10 mouse cellular contexts compared by ENCODE assay signal in the genomic region with DNA sequence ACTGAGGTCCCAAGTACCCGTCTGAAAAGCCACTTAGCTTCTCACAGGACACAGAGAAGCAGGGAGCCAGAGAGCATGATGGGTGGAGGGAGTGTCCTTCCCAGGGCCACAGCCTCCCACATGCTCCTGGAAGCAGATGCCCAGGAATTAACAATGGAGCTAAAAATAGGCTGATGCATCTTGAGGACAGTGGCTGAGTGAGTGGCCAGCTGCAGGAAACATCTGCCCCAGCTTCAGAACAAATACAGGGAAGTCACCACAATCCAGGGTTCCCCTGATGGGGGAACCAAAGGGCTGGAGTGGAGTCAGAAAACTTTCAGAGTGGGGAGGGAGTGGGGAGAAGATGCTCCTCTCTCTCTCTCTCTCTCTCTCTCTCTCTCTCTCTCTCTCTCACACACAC. TPM values are rescaled to one million over a fixed set of nuclear protein-coding genes. Genes with fewer than 3 reads are reported as not detected.
DNase-seq lines count a peak whose midpoint lies in the region; ATAC-seq and TF ChIP-seq lines count a peak whose summit lies in the region.
"Had no signal": no experiment of that assay in that cellular context is flagged by ENCODE, and none has a peak within 500 bp of the region (broad histone marks: within the 10 kb centered on the region; RNA-seq: fewer than 3 reads in every experiment).

No protein-coding gene starts in this region.

- H3K27me3 ChIP-seq in hindbrain, postnatal 0 days (ENCODE audit: insufficient read depth, low read length): no peaks in the 10 kb centered on the region
- H3K27me3 ChIP-seq in hindbrain, embryonic 12.5 days: no peaks in the 10 kb centered on the region
- H3K27me3 ChIP-seq in lung, embryonic 15.5 days: no peaks in the 10 kb centered on the region
- H3K27me3 ChIP-seq in midbrain, embryonic 14.5 days (ENCODE audit: control insufficient read depth, insufficient read depth, low read length): no peaks in the 10 kb centered on the region
- H3K27me3 ChIP-seq: midbrain, embryonic 12.5 days had no signal

- H3K36me3 ChIP-seq in hindbrain, postnatal 0 days (ENCODE audit: insufficient read depth, low read length): no peaks in the 10 kb centered on the region
- peaks cover 6% of the 10 kb centered on the region; the same call in 1 of the 2 replicates for H3K36me3 ChIP-seq in hindbrain, embryonic 12.5 days
- peaks cover 5% of the 10 kb centered on the region; the same call in 1 of the 2 replicates for H3K36me3 ChIP-seq in lung, embryonic 15.5 days
- H3K36me3 ChIP-seq in midbrain, embryonic 14.5 days (ENCODE audit: control insufficient read depth, insufficient read depth, low read length): no peaks in the 10 kb centered on the region
- H3K36me3 ChIP-seq: midbrain, embryonic 12.5 days had no signal

- DNase-seq in hindbrain, postnatal 0 days (ENCODE audit: low spot score): peak; percentile 6
- peak; percentile 10 for DNase-seq in NIH3T3 (ENCODE audit: low read depth)
- peak; percentile 84 for DNase-seq in heart, adult 8-10 months (ENCODE audit: low spot score)
- DNase-seq in cerebellum, postnatal 4 days (ENCODE audit: low spot score in 2 of 2): no peak
- DNase-seq in midbrain, embryonic 14.5 days: no peak
- DNase-seq: cerebellum, adult 11-12 months had no signal

- no peak for ATAC-seq in hindbrain, postnatal 0 days
- no peak for ATAC-seq in hindbrain, embryonic 12.5 days (ENCODE audit: low FRiP score)
- peak; percentile 62; the same call in 1 of the 2 replicates for ATAC-seq in lung, embryonic 15.5 days (ENCODE audit: borderline replicate concordance, extremely low read depth, low FRiP score, low TSS enrichment)
- no peak for ATAC-seq in frontal cortex, adult (ENCODE audit: low TSS enrichment)
- ATAC-seq in midbrain, embryonic 14.5 days (ENCODE audit: low FRiP score, low TSS enrichment): no peak

- H3K4me3 ChIP-seq in hindbrain, postnatal 0 days (ENCODE audit: low read length): no peak overlapping the region
- no peak overlapping the region for H3K4me3 ChIP-seq in hindbrain, embryonic 12.5 days
- H3K4me3 ChIP-seq in lung, embryonic 15.5 days: no peak overlapping the region
- H3K4me3 ChIP-seq in midbrain, embryonic 14.5 days (replicated peaks; ENCODE audit: low read depth, low read length): no peak overlapping the region
- H3K4me3 ChIP-seq: midbrain, embryonic 12.5 days had no signal

- H3K27ac ChIP-seq in hindbrain, postnatal 0 days: no peak overlapping the region
- H3K27ac ChIP-seq in hindbrain, embryonic 12.5 days: no peak overlapping the region
- H3K27ac ChIP-seq in lung, embryonic 15.5 days: peak overlapping the region; percentile 53; the same call in 1 of the 2 replicates
- H3K27ac ChIP-seq in midbrain, embryonic 14.5 days (replicated peaks; ENCODE audit: low read depth, low read length): no peak overlapping the region
- H3K27ac ChIP-seq: midbrain, embryonic 12.5 days had no signal

- TF ChIP-seq CTCF in hindbrain, postnatal 0 days (IDR thresholded peaks at IDR 0.05; ENCODE audit: low read depth): no peak

- H3K4me1 ChIP-seq in hindbrain, postnatal 0 days (ENCODE audit: insufficient read depth, low read length): peaks cover 3% of the 10 kb centered on the region; the same call in 1 of the 2 replicates
- peaks cover 18% of the 10 kb centered on the region for H3K4me1 ChIP-seq in hindbrain, embryonic 12.5 days
- H3K4me1 ChIP-seq in lung, embryonic 15.5 days: peaks cover 46% of the 10 kb centered on the region
- H3K4me1 ChIP-seq in midbrain, embryonic 14.5 days (ENCODE audit: control insufficient read depth, insufficient read depth, low read length): no peaks in the 10 kb centered on the region
- H3K4me1 ChIP-seq: midbrain, embryonic 12.5 days had no signal

- WGBS in hindbrain, postnatal 0 days: 53% methylated on average over 1 of the region's 1 CpGs
- WGBS in hindbrain, embryonic 12.5 days: 76% methylated on average over 1 of the region's 1 CpGs
- 36% methylated on average over 1 of the region's 1 CpGs for WGBS in lung, embryonic 15.5 days
- 62% methylated on average over 1 of the region's 1 CpGs for WGBS in midbrain, embryonic 14.5 days

- H3K4me2 ChIP-seq in hindbrain, postnatal 0 days (ENCODE audit: low read depth, low read length): no peak overlapping the region
- H3K4me2 ChIP-seq in hindbrain, embryonic 12.5 days (replicated peaks): no peak overlapping the region
- no peak overlapping the region for H3K4me2 ChIP-seq in lung, embryonic 15.5 days
- H3K4me2 ChIP-seq in midbrain, embryonic 14.5 days (ENCODE audit: low read length): no peak overlapping the region
- H3K4me2 ChIP-seq: midbrain, embryonic 12.5 days had no signal

- no peak overlapping the region for H3K9ac ChIP-seq in hindbrain, postnatal 0 days (replicated peaks; ENCODE audit: low read length)
- H3K9ac ChIP-seq in hindbrain, embryonic 12.5 days: no peak overlapping the region
- H3K9ac ChIP-seq in lung, embryonic 15.5 days: no peak overlapping the region
- no peak overlapping the region for H3K9ac ChIP-seq in midbrain, embryonic 14.5 days (replicated peaks; ENCODE audit: low read length)
- H3K9ac ChIP-seq: midbrain, embryonic 12.5 days had no signal

- H3K9me3 ChIP-seq in hindbrain, postnatal 0 days (ENCODE audit: low read length): no peaks in the 10 kb centered on the region
- H3K9me3 ChIP-seq in hindbrain, embryonic 12.5 days (replicated peaks): no peaks in the 10 kb centered on the region
- H3K9me3 ChIP-seq in lung, embryonic 15.5 days: no peaks in the 10 kb centered on the region
- H3K9me3 ChIP-seq in midbrain, embryonic 14.5 days (ENCODE audit: control insufficient read depth, low read length): no peaks in the 10 kb centered on the region
- H3K9me3 ChIP-seq: midbrain, embryonic 12.5 days had no signal

RNA-seq across cellular contexts. Expression of a gene that starts 17.4 kb away (rescaled TPM):
- total RNA-seq in hindbrain, postnatal 0 days (2014; rRNA removed): 34.3 and 36.0 TPM in 2 replicates
- polyA plus RNA-seq in hindbrain, postnatal 0 days (2015; fragmentation: Nextera tagmentation; extraction: Ambion mirVana): 21.7 TPM in 2 replicates
- polyA plus RNA-seq in hindbrain, embryonic 12.5 days (2016; fragmentation: Nextera tagmentation; extraction: Ambion mirVana): 34.5 and 39.3 TPM in 2 replicates
- 10 to 100 TPM; 11.3 to 21.8 (median 12.9) TPM for total RNA-seq in heart, adult 8-10 months (2022)
- 47.5 and 48.1 TPM in 2 replicates for polyA plus RNA-seq in lung, embryonic 15.5 days (2015; fragmentation: Nextera tagmentation; extraction: Ambion mirVana)
- polyA plus RNA-seq in midbrain, embryonic 14.5 days (2014; fragmentation: Nextera tagmentation; extraction: Ambion mirVana): 16.5 and 18.7 TPM in 2 replicates

RNA-seq across cellular contexts. Expression of a gene that starts 51.9 kb away (rescaled TPM):
- 0.58 and 1.1 TPM in 2 replicates for total RNA-seq in hindbrain, postnatal 0 days (2014; rRNA removed)
- 0.33 and 0.43 TPM in 2 replicates for polyA plus RNA-seq in hindbrain, postnatal 0 days (2015; fragmentation: Nextera tagmentation; extraction: Ambion mirVana)
- 0.10 TPM in 1 of 2 replicates, not detected in the other for polyA plus RNA-seq in hindbrain, embryonic 12.5 days (2016; fragmentation: Nextera tagmentation; extraction: Ambion mirVana)
- total RNA-seq in heart, adult 8-10 months (2022): under 1 TPM in 1 of 4 experiments, not detected in 3; 0.11 TPM
- 0.09 TPM in 1 of 2 replicates, not detected in the other for polyA plus RNA-seq in lung, embryonic 15.5 days (2015; fragmentation: Nextera tagmentation; extraction: Ambion mirVana)
- polyA plus RNA-seq in midbrain, embryonic 14.5 days (2014; fragmentation: Nextera tagmentation; extraction: Ambion mirVana): not detected in 2 replicates
- polyA plus RNA-seq: midbrain, embryonic 12.5 days had no signal

Comparison
In these comparisons a context has a peak if more than half of its experiments do, and no peak if none do; other contexts are left out.
1. DNase-seq: peak in hindbrain, postnatal 0 days (single experiment), NIH3T3 (single experiment) and heart, adult 8-10 months (single experiment); none in cerebellum, postnatal 4 days (0 of 2) and midbrain, embryonic 14.5 days (single experiment).